10 mouse cellular contexts compared by ENCODE assay signal in genomic region chr10:60370601-60371061, GRCm38 (mm10). TPM values are rescaled to one million over a fixed set of nuclear protein-coding genes. Genes with fewer than 3 reads are reported as not detected.
A peak's percentile ranks its signal among the peaks of the same experiment; 100 is the strongest.
DNase-seq lines count a peak whose midpoint lies in the region; TF ChIP-seq lines count a peak whose summit lies in the region.
"Had no signal": no experiment of that assay in that cellular context is flagged by ENCODE, and none has a peak within 500 bp of the region (broad histone marks: within the 10 kb centered on the region; RNA-seq: fewer than 3 reads in every experiment).

No protein-coding gene starts in this region.

- intact Hi-C loops in left cerebral cortex, postnatal 4 days (cut with DNase I) = no loop called here

- dilution Hi-C loops in CH12.LX (cut with MboI; ENCODE audit: extremely low pct_ligation_motif_present, extremely low pct_unique_long_range_greater_than_20kb, low sequenced_read_pairs) = no loop called here

- H3K79me2 ChIP-seq in CH12.LX (replicated peaks; ENCODE audit: control insufficient read depth, extremely low read depth, insufficient read depth, poor library complexity, severe bottlenecking) = no peaks in the 10 kb centered on the region

- H3K4me2 ChIP-seq in CH12.LX (ENCODE audit: insufficient read depth, low read depth, poor library complexity, severe bottlenecking) = peak overlapping the region; percentile 37; the same call in 1 of the 2 replicates

- DNase-seq in left cerebral cortex, postnatal 4 days = peak; percentile 41
- no peak for DNase-seq in left cerebral cortex, adult 11 months (ENCODE audit: low spot score)
- DNase-seq in CH12.LX (ENCODE audit: extremely low read depth) = peak; percentile 78
- DNase-seq in embryonic facial prominence, embryonic 10.5 days (ENCODE audit: low spot score) = no peak
- peak; percentile 63 for DNase-seq in splenic B cell, adult 2 months (ENCODE audit: low read depth, low spot score)
- no peak for DNase-seq in adipocyte (ENCODE audit: low spot score)
- DNase-seq in layer of hippocampus, postnatal 14 days (ENCODE audit: low spot score in 2 of 2) = no peak
- no peak for DNase-seq in right cerebral cortex, postnatal 36 days (ENCODE audit: low spot score in 2 of 2)
- DNase-seq: heart, postnatal 36 days had no signal

- no peak for TF ChIP-seq POLR2A in CH12.LX (IDR thresholded peaks at IDR 0.05; ENCODE audit: low read depth, low read length)

- no peaks in the 10 kb centered on the region for H3K27me3 ChIP-seq in CH12.LX (replicated peaks)
- H3K27me3 ChIP-seq in embryonic facial prominence, embryonic 10.5 days (replicated peaks; ENCODE audit: low read depth, poor library complexity, severe bottlenecking) = no peaks in the 10 kb centered on the region
- no peaks in the 10 kb centered on the region for H3K27me3 ChIP-seq in splenic B cell, adult 2 months (ENCODE audit: control insufficient read depth, insufficient read depth, low read length, poor library complexity, severe bottlenecking)

- TF ChIP-seq EP300 in CH12.LX (IDR thresholded peaks at IDR 0.05; ENCODE audit: low read length) = peak; percentile 74

- 81% methylated on average over 5 of the region's 5 CpGs for WGBS in embryonic facial prominence, embryonic 10.5 days

- H3K9ac ChIP-seq in CH12.LX (ENCODE audit: insufficient read depth, low read depth) = no peak overlapping the region

- H3K36me3 ChIP-seq in CH12.LX (replicated peaks in 1 of 2; ENCODE audit: control insufficient read depth in 1 of 2, insufficient read depth in 1 of 2, low read length in 1 of 2) = peaks cover 2 to 8% of the 10 kb centered on the region in 2 experiments
- no peaks in the 10 kb centered on the region for H3K36me3 ChIP-seq in embryonic facial prominence, embryonic 10.5 days (replicated peaks)
- no peaks in the 10 kb centered on the region for H3K36me3 ChIP-seq in splenic B cell, adult 2 months (ENCODE audit: control insufficient read depth, insufficient read depth, low read length, poor library complexity, severe bottlenecking)

- H3K4me1 ChIP-seq in CH12.LX (ENCODE audit: control insufficient read depth in 1 of 2, insufficient read depth in 2 of 2) = peaks cover 43 to 79% of the 10 kb centered on the region in 2 experiments
- peaks cover 36% of the 10 kb centered on the region for H3K4me1 ChIP-seq in embryonic facial prominence, embryonic 10.5 days

- no peak for TF ChIP-seq RAD21 in CH12.LX (IDR thresholded peaks at IDR 0.05; ENCODE audit: low read depth, low read length)

- in situ Hi-C loops in CH12.LX (cut with MboI; ENCODE audit: low pct_ligation_motif_present, low pct_unique_long_range_greater_than_20kb, low sequenced_read_pairs) = no loop called here

- H3K9me3 ChIP-seq in CH12.LX (replicated peaks; ENCODE audit: low read length) = no peaks in the 10 kb centered on the region
- no peaks in the 10 kb centered on the region for H3K9me3 ChIP-seq in embryonic facial prominence, embryonic 10.5 days

- H3K4me3 ChIP-seq in CH12.LX (replicated peaks in 1 of 3; ENCODE audit: low read depth in 2 of 3, low read length in 2 of 3, poor library complexity in 1 of 3) = peak overlapping the region in 1 of 3 experiments; percentile 1
- no peak overlapping the region for H3K4me3 ChIP-seq in embryonic facial prominence, embryonic 10.5 days
- H3K4me3 ChIP-seq: myocyte had no signal

- peak overlapping the region; percentile 87 for H3K27ac ChIP-seq in CH12.LX (ENCODE audit: insufficient read depth, low read depth)
- H3K27ac ChIP-seq in embryonic facial prominence, embryonic 10.5 days (replicated peaks) = 0 out of 2 replicates have a peak overlapping the region, but pooled peaks have one; percentile 0

- TF ChIP-seq CTCF in CH12.LX (conservative IDR thresholded peaks at IDR 0.05 in 1 of 2, IDR thresholded peaks at IDR 0.05 in 1 of 2; ENCODE audit: low read depth in 2 of 2, low read length in 2 of 2) = no peak

TF ChIP-seq in CH12.LX, 34 proteins besides CTCF, POLR2A, EP300 and RAD21:
- TF ChIP-seq NRF1 (IDR thresholded peaks at IDR 0.05; ENCODE audit: low read depth, low read length) (no peak), ZC3H11A (IDR thresholded peaks at IDR 0.05; ENCODE audit: low read depth, low read length) (no peak), MYC (IDR thresholded peaks at IDR 0.05; ENCODE audit: low read depth, low read length) (no peak), MAZ (IDR thresholded peaks at IDR 0.05; ENCODE audit: low read depth, low read length) (peak; percentile 72; the same call in 1 of the 2 replicates), SMC3 (IDR thresholded peaks at IDR 0.05; ENCODE audit: low read depth, low read length) (no peak; the same call in 1 of the 2 replicates), BHLHE40 (IDR thresholded peaks at IDR 0.05; ENCODE audit: low read depth, low read length) (peak; percentile 70), MEF2A (IDR thresholded peaks at IDR 0.05; ENCODE audit: borderline replicate concordance, low read depth, low read length) (peak; percentile 90), JUND (conservative IDR thresholded peaks at IDR 0.05; ENCODE audit: low read depth, low read length) (no peak), ZNF384 (IDR thresholded peaks at IDR 0.05; ENCODE audit: low read depth, low read length) (no peak), ETS1 (conservative IDR thresholded peaks at IDR 0.05; ENCODE audit: low read depth, low read length) (peak; percentile 95), POLR2AphosphoS2 (IDR thresholded peaks at IDR 0.05; ENCODE audit: low read depth, low read length) (no peak), TBP (conservative IDR thresholded peaks at IDR 0.05; ENCODE audit: low read depth, low read length) (no peak), ZKSCAN1 (IDR thresholded peaks at IDR 0.05; ENCODE audit: borderline replicate concordance, low read depth, low read length) (no peak), UBTF (IDR thresholded peaks at IDR 0.05; ENCODE audit: low read depth, low read length) (no peak), HCFC1 (IDR thresholded peaks at IDR 0.05; ENCODE audit: low read depth, low read length) (no peak; the same call in 1 of the 2 replicates), NELFE (IDR thresholded peaks at IDR 0.05; ENCODE audit: low read depth, low read length) (no peak), ELF1 (IDR thresholded peaks at IDR 0.05; ENCODE audit: low read depth, low read length) (peak; percentile 68), KAT2A (IDR thresholded peaks at IDR 0.05; ENCODE audit: insufficient replicate concordance, low read length) (no peak), E2F4 (IDR thresholded peaks at IDR 0.05; ENCODE audit: insufficient replicate concordance, low read depth, low read length) (no peak), USF2 (conservative IDR thresholded peaks at IDR 0.05; ENCODE audit: low read depth, low read length) (no peak), RCOR1 (conservative IDR thresholded peaks at IDR 0.05; ENCODE audit: low read depth, low read length) (no peak), USF1 (IDR thresholded peaks at IDR 0.05; ENCODE audit: low read depth, low read length) (no peak), PAX5 (IDR thresholded peaks at IDR 0.05; ENCODE audit: low read length) (no peak), CHD1 (IDR thresholded peaks at IDR 0.05; ENCODE audit: low read depth, low read length) (peak; percentile 78; the same call in 1 of the 2 replicates), GABPA (IDR thresholded peaks at IDR 0.05; ENCODE audit: insufficient replicate concordance, low read depth, low read length) (no peak), JUN (IDR thresholded peaks at IDR 0.05; ENCODE audit: insufficient read depth, low read depth, low read length) (no peak), MXI1 (IDR thresholded peaks at IDR 0.05; ENCODE audit: low read depth, low read length) (0 out of 2 replicates have a peak, but pooled peaks have one; percentile 4), MAFK (IDR thresholded peaks at IDR 0.05; ENCODE audit: insufficient replicate concordance, low read length) (no peak), MAX (IDR thresholded peaks at IDR 0.05; ENCODE audit: low read length) (no peak), IRF4 (IDR thresholded peaks at IDR 0.05; ENCODE audit: low read depth, low read length) (peak; percentile 80), ZMIZ1 (IDR thresholded peaks at IDR 0.05; ENCODE audit: low read depth, low read length) (no peak), CHD2 (IDR thresholded peaks at IDR 0.05; ENCODE audit: low read length) (peak; percentile 53; the same call in 1 of the 2 replicates), SIN3A (IDR thresholded peaks at IDR 0.05; ENCODE audit: low read length) (no peak; the same call in 1 of the 2 replicates), TCF12 (IDR thresholded peaks at IDR 0.05; ENCODE audit: low read depth, low read length) (peak; percentile 92)

RNA-seq across cellular contexts. Expression of gene Vsir, which starts 24.0 kb away (rescaled TPM):
- 1 to 10 TPM; 5.8 to 6.4 TPM for total RNA-seq in left cerebral cortex, postnatal 4 days (2021)
- 9.5 and 10.5 TPM in 2 replicates for total RNA-seq in CH12.LX (2012; rRNA removed)
- 5.5 and 6.3 TPM in 2 replicates for total RNA-seq in CH12.LX (2014; rRNA removed)
- polyA plus RNA-seq in CH12.LX (2012; ENCODE audit: insufficient read length, low read depth) = 3.6 and 4.7 TPM in 2 replicates
- 2.3 and 2.6 TPM in 2 replicates for polyA plus RNA-seq in embryonic facial prominence, embryonic 10.5 days (2016; fragmentation: Nextera tagmentation; extraction: Ambion mirVana)
- total RNA-seq in layer of hippocampus, postnatal 14 days (2021) = 10 to 100 TPM; 23.8 to 24.6 TPM

RNA-seq across cellular contexts. Expression of gene Gm17455, which starts 28.9 kb away (rescaled TPM):
- 1 to 10 TPM; 1.2 to 2.1 TPM for total RNA-seq in left cerebral cortex, postnatal 4 days (2021)
- total RNA-seq in CH12.LX (2012; rRNA removed) (not detected in 2 replicates), CH12.LX (2014; rRNA removed) (not detected in 2 replicates)
- polyA plus RNA-seq in CH12.LX (2012; ENCODE audit: insufficient read length, low read depth) = not detected in 2 replicates
- polyA plus RNA-seq in embryonic facial prominence, embryonic 10.5 days (2016; fragmentation: Nextera tagmentation; extraction: Ambion mirVana) = 0.96 and 2.6 TPM in 2 replicates
- 1 to 10 TPM; 2.2 to 3.1 TPM for total RNA-seq in layer of hippocampus, postnatal 14 days (2021)
- total RNA-seq: heart, postnatal 36 days had no signal

Comparison
In these comparisons a context has a peak if more than half of its experiments do, and no peak if none do; other contexts are left out.
1. DNase-seq: peak in left cerebral cortex, postnatal 4 days (single experiment), CH12.LX (single experiment) and splenic B cell, adult 2 months (single experiment); none in left cerebral cortex, adult 11 months (single experiment), embryonic facial prominence, embryonic 10.5 days (single experiment), adipocyte (single experiment), layer of hippocampus, postnatal 14 days (0 of 2) and right cerebral cortex, postnatal 36 days (0 of 2).